Mouse (Mus musculus) embryonic facial prominence, embryonic 10.5 days (tissue): ENCODE results near the gene Olfr222. TPM values are rescaled to one million over a fixed set of nuclear protein-coding genes. Genes with fewer than 3 reads are reported as not detected.

Source experiments
- DNase-seq: peaks from one replicate; pipeline ENCODE4 v3.0.0-alpha.2; 2017; ENCODE audit warnings: low spot score
- H3K27ac ChIP-seq: fragments of 300-500 bp; sonication (generic); replicated peaks from 2 replicates; pipeline ENCODE4 v1.5.1; 2016; ENCODE audit warnings: mild to moderate bottlenecking
- H3K27me3 ChIP-seq: fragments of 300-500 bp; sonication (generic); replicated peaks from 2 replicates; pipeline ENCODE4 v1.6.1; 2016; ENCODE audit warnings: low read depth, mild to moderate bottlenecking; ENCODE audit not compliant: poor library complexity, severe bottlenecking
- H3K36me3 ChIP-seq: fragments of 300-500 bp; sonication (generic); replicated peaks from 2 replicates; pipeline ENCODE4 v1.6.1; 2016; ENCODE audit warnings: mild to moderate bottlenecking, moderate library complexity
- H3K4me1 ChIP-seq: fragments of 300-500 bp; sonication (generic); 2 replicates; pipeline ENCODE4 v1.6.1; 2016
- H3K4me3 ChIP-seq: fragments of 300-500 bp; sonication (generic); 2 replicates; pipeline ENCODE4 v1.5.1; 2016; ENCODE audit warnings: mild to moderate bottlenecking, moderate library complexity
- H3K9me3 ChIP-seq: fragments of 300-500 bp; sonication (generic); 2 replicates; pipeline ENCODE4 v1.6.1; 2016; ENCODE audit warnings: mild to moderate bottlenecking
- WGBS: fragments of 180-500 bp; shearing (Covaris S2); methylation state at CpG from one replicate; pipeline ENCODE4 v1.1.7; 2016; 5-methylcytosine and 5-hydroxymethylcytosine counted together
- polyA plus RNA-seq: library from polyadenylated mRNA; unstranded; fragments of >200 nt; fragmentation: Nextera tagmentation; extraction: Ambion mirVana; gene quantifications from 2 replicates; pipeline ENCODE4 v1.2.1, GENCODE M21; 2016

Olfr222 gene
- polyA plus RNA-seq, 1 experiment from 2014 or later: 0.06 TPM

DNA sequence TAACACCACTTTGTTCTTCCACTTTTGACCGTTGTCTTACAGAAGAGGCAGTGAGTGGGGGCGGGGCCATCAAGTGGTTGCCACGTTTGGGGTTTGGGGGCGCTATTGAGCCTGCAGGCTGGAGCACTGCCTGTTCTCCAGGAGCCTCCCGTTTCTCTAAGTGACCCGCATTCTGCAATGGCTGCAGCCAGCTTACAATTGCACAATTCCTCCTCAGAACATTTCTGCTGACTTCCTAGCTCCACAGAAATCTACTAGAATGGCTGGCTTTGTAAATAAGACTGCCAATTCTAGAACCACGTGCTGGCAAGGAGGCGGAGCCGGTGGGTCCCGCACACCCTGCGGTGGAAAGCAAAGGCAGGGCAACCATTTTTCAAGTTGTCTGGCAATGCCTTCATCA is 37.6 kb downstream of the Olfr222 start:
- Histone ChIP-seq H3K4me3 (no peak overlapping the region), H3K27me3 (no peaks in the 10 kb centered on the region), H3K4me1 (peaks cover 3% of the 10 kb centered on the region; the same call in 1 of the 2 replicates), H3K36me3 (no peaks in the 10 kb centered on the region), H3K9me3 (no peaks in the 10 kb centered on the region), H3K27ac (no peak overlapping the region)
- 49% methylated on average over 11 of the region's 11 CpGs for WGBS
- peak; percentile 27 for DNase-seq

GRCm38 (mm10) chr11:59537218-59538130 is 38.6 kb downstream of the Olfr222 start:
- DNase-seq: no peak
- H3K4me1 ChIP-seq: peaks cover 3% of the 10 kb centered on the region; the same call in 1 of the 2 replicates
- H3K9me3 ChIP-seq: no peaks in the 10 kb centered on the region
- WGBS: 72% methylated on average over 16 of the region's 16 CpGs
- H3K4me3 ChIP-seq: no peak overlapping the region
- no peaks in the 10 kb centered on the region for H3K36me3 ChIP-seq
- no peak overlapping the region for H3K27ac ChIP-seq
- H3K27me3 ChIP-seq: no peaks in the 10 kb centered on the region

GRCm38 (mm10) chr11:59531562-59531961 is 44.5 kb downstream of the Olfr222 start:
- Histone ChIP-seq H3K9me3 (no peaks in the 10 kb centered on the region), H3K36me3 (no peaks in the 10 kb centered on the region), H3K4me3 (no peak overlapping the region), H3K4me1 (peaks cover 12% of the 10 kb centered on the region), H3K27ac (no peak overlapping the region), H3K27me3 (no peaks in the 10 kb centered on the region)
- no peak for DNase-seq
- WGBS: 75% methylated on average over 5 of the region's 5 CpGs

DNA sequence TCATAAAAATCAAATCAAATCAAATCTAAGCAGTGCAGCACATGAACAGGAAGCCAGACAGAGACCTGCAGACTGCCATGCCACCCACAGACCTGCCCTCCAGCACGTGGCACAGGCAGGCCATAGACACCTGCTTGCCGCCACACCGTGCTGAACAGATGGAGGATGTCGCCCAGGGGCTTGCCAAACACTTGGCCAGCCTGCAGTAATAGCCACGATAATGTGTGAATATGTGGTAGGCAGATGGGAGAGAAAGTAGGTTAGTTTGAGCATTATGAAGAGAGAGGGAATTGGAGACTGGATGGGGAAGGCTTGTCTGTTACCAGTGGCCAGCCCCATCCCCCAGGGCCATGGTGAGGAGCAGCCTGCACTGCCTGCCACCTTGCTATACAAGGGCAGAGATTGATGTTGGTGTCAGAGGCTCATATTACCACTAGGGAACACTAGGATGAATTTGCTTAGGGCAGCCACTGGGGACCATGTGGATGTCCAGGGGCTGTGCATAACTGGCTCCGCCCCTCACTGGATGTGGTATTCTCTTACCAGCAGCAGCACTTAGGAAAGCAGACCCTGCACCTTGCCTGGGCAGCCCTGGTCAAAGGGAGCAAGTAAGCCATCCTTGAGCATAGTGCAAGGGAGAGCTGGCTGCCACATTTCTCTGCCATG is 45.0 kb downstream of the Olfr222 start:
- peak; percentile 16 for DNase-seq
- H3K4me1 ChIP-seq: peaks cover 12% of the 10 kb centered on the region
- no peak overlapping the region for H3K27ac ChIP-seq
- H3K4me3 ChIP-seq: no peak overlapping the region
- H3K36me3 ChIP-seq: no peaks in the 10 kb centered on the region
- H3K9me3 ChIP-seq: no peaks in the 10 kb centered on the region
- 80% methylated on average over 6 of the region's 6 CpGs for WGBS
- H3K27me3 ChIP-seq: no peaks in the 10 kb centered on the region

DNA sequence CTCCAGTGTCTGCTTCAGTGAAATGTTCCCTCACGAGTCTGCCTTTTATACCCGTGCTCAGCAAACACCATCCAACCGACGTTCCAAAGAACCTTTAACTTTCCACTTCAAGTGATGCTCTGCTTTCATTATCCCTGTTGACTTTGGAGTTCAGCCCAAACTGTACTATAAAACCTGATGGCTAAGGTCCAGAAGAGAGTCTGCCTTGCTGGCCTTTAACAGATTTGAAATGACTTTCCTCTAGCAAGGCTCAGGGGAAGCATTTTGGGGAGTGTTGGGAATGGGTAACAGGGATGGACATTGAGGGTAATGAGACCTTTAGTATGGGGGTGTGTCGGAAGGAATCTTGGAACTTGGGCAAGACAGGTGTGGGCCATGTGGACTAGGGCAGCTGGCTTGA is 45.8 kb downstream of the Olfr222 start:
- no peak for DNase-seq
- Histone ChIP-seq H3K9me3 (no peaks in the 10 kb centered on the region), H3K27me3 (no peaks in the 10 kb centered on the region), H3K36me3 (no peaks in the 10 kb centered on the region), H3K4me3 (no peak overlapping the region), H3K27ac (no peak overlapping the region), H3K4me1 (peaks cover 12% of the 10 kb centered on the region)
- 93% methylated on average over 5 of the region's 5 CpGs for WGBS

GRCm38 (mm10) chr11:59526472-59527080 is 49.5 kb downstream of the Olfr222 start, which contains the start of gene Zkscan17:
Gene Zkscan17 (minus strand): TSS chr11:59526751.
- DNase-seq: peak; percentile 49
- no peak within 1 kb of the TSS for H3K4me3 ChIP-seq
- H3K9me3 ChIP-seq: 0 out of 2 replicates have a peak, but pooled peaks cover 2% of the 10 kb centered on the region
- no peaks in the 10 kb centered on the region for H3K36me3 ChIP-seq
- peaks cover 10% of the 10 kb centered on the region for H3K4me1 ChIP-seq
- 47% methylated on average over 8 of the region's 8 CpGs for WGBS
- H3K27ac ChIP-seq: no peak within 1 kb of the TSS
- no peaks in the 10 kb centered on the region for H3K27me3 ChIP-seq

DNA sequence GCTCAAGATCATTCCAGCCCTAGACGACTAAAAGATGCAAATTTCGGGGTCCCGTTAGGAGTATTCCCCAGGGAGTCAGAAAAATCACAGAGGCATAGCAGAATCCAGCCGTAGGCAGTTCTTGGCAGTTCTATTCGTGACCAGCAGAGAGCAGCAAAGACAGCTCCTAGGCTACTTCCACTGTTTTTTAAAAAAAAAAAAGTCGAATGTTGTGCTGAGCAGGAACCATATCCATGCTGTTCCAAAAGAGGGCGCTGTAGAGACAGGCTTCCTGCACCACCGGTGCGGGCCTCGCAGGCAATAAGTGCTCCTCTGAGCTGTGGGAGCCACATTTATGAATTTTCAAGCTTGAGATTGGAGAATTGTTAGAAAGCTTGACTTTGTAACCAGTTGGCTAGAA is 50.8 kb downstream of the Olfr222 start:
- Histone ChIP-seq H3K4me3 (no peak overlapping the region), H3K27me3 (no peaks in the 10 kb centered on the region), H3K9me3 (0 out of 2 replicates have a peak, but pooled peaks cover 2% of the 10 kb centered on the region), H3K36me3 (no peaks in the 10 kb centered on the region), H3K27ac (no peak overlapping the region), H3K4me1 (0 out of 2 replicates have a peak, but pooled peaks cover 2% of the 10 kb centered on the region)
- 13% methylated on average over 10 of the region's 10 CpGs for WGBS
- peak; percentile 65 for DNase-seq

GRCm38 (mm10) chr11:59524150-59524549 is 51.9 kb downstream of the Olfr222 start:
- Histone ChIP-seq H3K27me3 (no peaks in the 10 kb centered on the region), H3K36me3 (no peaks in the 10 kb centered on the region), H3K27ac (no peak overlapping the region), H3K9me3 (0 out of 2 replicates have a peak, but pooled peaks cover 2% of the 10 kb centered on the region), H3K4me1 (peaks cover 11% of the 10 kb centered on the region), H3K4me3 (no peak overlapping the region)
- 98% methylated on average over 2 of the region's 2 CpGs for WGBS
- no peak for DNase-seq

Other genes starting within 250 kb of the Olfr222 start
- not detected in 2 replicates for gene Prss38, start 200.6 kb downstream of the Olfr222 start, polyA plus RNA-seq
- 19.1 and 19.6 TPM in 2 replicates for gene Jmjd4, start 126.2 kb downstream of the Olfr222 start, polyA plus RNA-seq
- 128 and 134 TPM in 2 replicates for gene Snap47, start 125.0 kb downstream of the Olfr222 start, polyA plus RNA-seq
- gene Zfp867, start 103.8 kb downstream of the Olfr222 start, polyA plus RNA-seq: 8.6 and 9.3 TPM in 2 replicates
- 37.2 and 39.3 TPM in 2 replicates for gene Zkscan17, start 49.5 kb downstream of the Olfr222 start, polyA plus RNA-seq
- gene Nlrp3, start 34.7 kb downstream of the Olfr222 start, polyA plus RNA-seq: 0.14 and 0.16 TPM in 2 replicates
- gene Olfr223, start 17.1 kb upstream of the Olfr222 start, polyA plus RNA-seq: not detected in 2 replicates
- gene Mprip, start 85.1 kb upstream of the Olfr222 start, polyA plus RNA-seq: 40.8 and 49.9 TPM in 2 replicates
- 4.7 TPM in 2 replicates for gene Pld6, start 211.4 kb upstream of the Olfr222 start, polyA plus RNA-seq
- gene Flcn, start 233.8 kb upstream of the Olfr222 start, polyA plus RNA-seq: 34.2 and 35.1 TPM in 2 replicates